In genomic region chr19:8919684-8920072, GRCm38 (mm10) we compare ENCODE assay signal across 8 mouse cellular contexts. TPM values are rescaled to one million over a fixed set of nuclear protein-coding genes. Genes with fewer than 3 reads are reported as not detected.
DNase-seq lines count a peak whose midpoint lies in the region; ATAC-seq and TF ChIP-seq lines count a peak whose summit lies in the region.

No protein-coding gene starts in this region.

- TF ChIP-seq CTCF in liver, embryonic 14.5 days (IDR thresholded peaks at IDR 0.05; ENCODE audit: low read depth), result no peak

- 76% methylated on average over 6 of the region's 6 CpGs for WGBS in forebrain, embryonic 14.5 days
- WGBS in liver, embryonic 14.5 days (ENCODE audit: insufficient replicate concordance), result 67% methylated on average over 6 of the region's 6 CpGs

- H3K4me3 ChIP-seq in erythroblast, embryonic 14.5 days (replicated peaks), result peak overlapping the region; percentile 95
- peak overlapping the region; percentile 84 for H3K4me3 ChIP-seq in forebrain, embryonic 14.5 days (ENCODE audit: low read depth, low read length)
- H3K4me3 ChIP-seq in liver, embryonic 14.5 days (ENCODE audit: insufficient read depth in 1 of 2, low read depth in 2 of 2, low read length in 2 of 2), result peak overlapping the region; percentile 85 to 94

- peak overlapping the region; percentile 69 for H3K4me2 ChIP-seq in forebrain, embryonic 14.5 days (ENCODE audit: low read length)
- H3K4me2 ChIP-seq in liver, embryonic 14.5 days (ENCODE audit: low read depth), result peak overlapping the region; percentile 98

- H3K27me3 ChIP-seq in erythroblast, embryonic 14.5 days (ENCODE audit: control insufficient read depth), result no peaks in the 10 kb centered on the region
- no peaks in the 10 kb centered on the region for H3K27me3 ChIP-seq in forebrain, embryonic 14.5 days (replicated peaks; ENCODE audit: control insufficient read depth, insufficient read depth, low read length)
- H3K27me3 ChIP-seq in liver, embryonic 14.5 days (ENCODE audit: control insufficient read depth, insufficient read depth, low read length), result no peaks in the 10 kb centered on the region

- H3K36me3 ChIP-seq in erythroblast, embryonic 14.5 days (ENCODE audit: control insufficient read depth), result peaks cover 53% of the 10 kb centered on the region
- H3K36me3 ChIP-seq in forebrain, embryonic 14.5 days (ENCODE audit: control insufficient read depth, insufficient read depth, low read length), result peaks cover 35% of the 10 kb centered on the region
- peaks cover 23% of the 10 kb centered on the region for H3K36me3 ChIP-seq in liver, embryonic 14.5 days (replicated peaks; ENCODE audit: control insufficient read depth, insufficient read depth, low read depth)

- H3K9ac ChIP-seq in forebrain, embryonic 14.5 days (ENCODE audit: low read length), result peak overlapping the region; percentile 88; the same call in 1 of the 2 replicates
- H3K9ac ChIP-seq in liver, embryonic 14.5 days (replicated peaks), result peak overlapping the region; percentile 75

- peaks cover 41% of the 10 kb centered on the region for H3K4me1 ChIP-seq in erythroblast, embryonic 14.5 days (ENCODE audit: control insufficient read depth)
- peaks cover 9% of the 10 kb centered on the region; the same call in 1 of the 2 replicates for H3K4me1 ChIP-seq in forebrain, embryonic 14.5 days (ENCODE audit: control insufficient read depth, insufficient read depth, low read length)
- H3K4me1 ChIP-seq in liver, embryonic 14.5 days (replicated peaks; ENCODE audit: control insufficient read depth in 2 of 2, insufficient read depth in 2 of 2, low read length in 1 of 2), result peaks cover 17 to 19% of the 10 kb centered on the region in 2 experiments

- peak; percentile 17 for DNase-seq in 3T3-L1 (ENCODE audit: low read depth, low spot score)
- DNase-seq in forebrain, embryonic 14.5 days (ENCODE audit: low spot score), result no peak
- no peak for DNase-seq in liver, embryonic 14.5 days (ENCODE audit: low read depth in 3 of 3, low spot score in 3 of 3)
- DNase-seq in frontal cortex, postnatal 36 days (ENCODE audit: low spot score in 2 of 2), result no peak
- no peak for DNase-seq in right cerebral cortex, postnatal 25 days
- no peak for DNase-seq in layer of hippocampus, postnatal 25 days (ENCODE audit: extremely low spot score in 1 of 2, low spot score in 1 of 2)

- 0 out of 2 replicates have a peak overlapping the region, but pooled peaks have one; percentile 77 for H3K27ac ChIP-seq in forebrain, embryonic 14.5 days (ENCODE audit: low read depth, low read length)
- peak overlapping the region; percentile 92 for H3K27ac ChIP-seq in liver, embryonic 14.5 days

- no peak for TF ChIP-seq EP300 in liver, embryonic 14.5 days (IDR thresholded peaks at IDR 0.05; ENCODE audit: low read depth)

- no peaks in the 10 kb centered on the region for H3K9me3 ChIP-seq in erythroblast, embryonic 14.5 days (ENCODE audit: control insufficient read depth, low read length)
- H3K9me3 ChIP-seq in forebrain, embryonic 14.5 days (replicated peaks; ENCODE audit: control insufficient read depth, low read length), result no peaks in the 10 kb centered on the region
- H3K9me3 ChIP-seq in liver, embryonic 14.5 days (ENCODE audit: control insufficient read depth, low read length), result no peaks in the 10 kb centered on the region

- no peak for ATAC-seq in erythroblast, adult 5-6 weeks (replicated peaks; ENCODE audit: low FRiP score, poor library complexity, severe bottlenecking)
- no peak for ATAC-seq in forebrain, embryonic 14.5 days
- no peak for ATAC-seq in liver, embryonic 14.5 days (ENCODE audit: insufficient read depth)

RNA-seq across cellular contexts. Expression of gene B3gat3, which starts 0.5 kb away (rescaled TPM):
- polyA plus RNA-seq in erythroblast, embryonic 14.5 days (2012), result 15.8 and 16.4 TPM in 2 replicates
- 12.5 and 14.2 TPM in 2 replicates for total RNA-seq in erythroblast, adult 5-6 weeks (2015; ENCODE audit: low replicate concordance)
- total RNA-seq in erythroblast, adult 5-6 weeks (2017; ENCODE audit: low replicate concordance), result 11.1 and 12.4 TPM in 2 replicates
- polyA plus RNA-seq in forebrain, embryonic 14.5 days (2014; fragmentation: Nextera tagmentation; extraction: Ambion mirVana), result 53.3 and 67.0 TPM in 2 replicates
- 23.1 and 26.6 TPM in 2 replicates for polyA plus RNA-seq in liver, embryonic 14.5 days (2012; rRNA removed)
- polyA plus RNA-seq in liver, embryonic 14.5 days (2014; fragmentation: Nextera tagmentation; extraction: Ambion mirVana), result 15.4 and 15.8 TPM in 2 replicates
- 100 to 1,000 TPM; 169 to 172 TPM for total RNA-seq in layer of hippocampus, postnatal 25 days (2021)

RNA-seq across cellular contexts. Expression of gene Rom1, which starts 9.5 kb away (rescaled TPM):
- 0.42 and 0.57 TPM in 2 replicates for polyA plus RNA-seq in erythroblast, embryonic 14.5 days (2012)
- 1.2 TPM in 1 of 2 replicates, not detected in the other for total RNA-seq in erythroblast, adult 5-6 weeks (2015; ENCODE audit: low replicate concordance)
- 1.7 and 3.0 TPM in 2 replicates for total RNA-seq in erythroblast, adult 5-6 weeks (2017; ENCODE audit: low replicate concordance)
- 0.93 and 0.99 TPM in 2 replicates for polyA plus RNA-seq in forebrain, embryonic 14.5 days (2014; fragmentation: Nextera tagmentation; extraction: Ambion mirVana)
- 2.6 and 2.8 TPM in 2 replicates for polyA plus RNA-seq in liver, embryonic 14.5 days (2012; rRNA removed)
- polyA plus RNA-seq in liver, embryonic 14.5 days (2014; fragmentation: Nextera tagmentation; extraction: Ambion mirVana), result 1.4 and 1.8 TPM in 2 replicates
- 1 to 10 TPM; 4.8 to 6.4 TPM for total RNA-seq in layer of hippocampus, postnatal 25 days (2021)

RNA-seq across cellular contexts. Expression of gene Eml3, which starts 9.7 kb away (rescaled TPM):
- 1.3 and 1.4 TPM in 2 replicates for polyA plus RNA-seq in erythroblast, embryonic 14.5 days (2012)
- total RNA-seq in erythroblast, adult 5-6 weeks (2015; ENCODE audit: low replicate concordance), result 1.7 and 4.8 TPM in 2 replicates
- total RNA-seq in erythroblast, adult 5-6 weeks (2017; ENCODE audit: low replicate concordance), result 6.3 and 8.3 TPM in 2 replicates
- polyA plus RNA-seq in forebrain, embryonic 14.5 days (2014; fragmentation: Nextera tagmentation; extraction: Ambion mirVana), result 4.1 and 5.4 TPM in 2 replicates
- 10.9 and 11.0 TPM in 2 replicates for polyA plus RNA-seq in liver, embryonic 14.5 days (2012; rRNA removed)
- 5.6 and 7.8 TPM in 2 replicates for polyA plus RNA-seq in liver, embryonic 14.5 days (2014; fragmentation: Nextera tagmentation; extraction: Ambion mirVana)
- 10 to 100 TPM in 1 of 2 experiments, 1 to 10 TPM in 1; 9.1 to 11.1 TPM for total RNA-seq in layer of hippocampus, postnatal 25 days (2021)

RNA-seq across cellular contexts. Expression of gene Ganab, which starts 21.8 kb away (rescaled TPM):
- 1.9 and 2.5 TPM in 2 replicates for polyA plus RNA-seq in erythroblast, embryonic 14.5 days (2012)
- total RNA-seq in erythroblast, adult 5-6 weeks (2015; ENCODE audit: low replicate concordance), result 12.7 and 20.9 TPM in 2 replicates
- 19.5 and 20.4 TPM in 2 replicates for total RNA-seq in erythroblast, adult 5-6 weeks (2017; ENCODE audit: low replicate concordance)
- 73.3 and 78.9 TPM in 2 replicates for polyA plus RNA-seq in forebrain, embryonic 14.5 days (2014; fragmentation: Nextera tagmentation; extraction: Ambion mirVana)
- 48.7 and 52.2 TPM in 2 replicates for polyA plus RNA-seq in liver, embryonic 14.5 days (2012; rRNA removed)
- 33.7 and 37.0 TPM in 2 replicates for polyA plus RNA-seq in liver, embryonic 14.5 days (2014; fragmentation: Nextera tagmentation; extraction: Ambion mirVana)
- total RNA-seq in layer of hippocampus, postnatal 25 days (2021), result 100 to 1,000 TPM; 116 to 122 TPM

RNA-seq across cellular contexts. Expression of gene Mta2, which starts 22.0 kb away (rescaled TPM):
- polyA plus RNA-seq in erythroblast, embryonic 14.5 days (2012), result 2.2 and 3.4 TPM in 2 replicates
- total RNA-seq in erythroblast, adult 5-6 weeks (2015; ENCODE audit: low replicate concordance), result 16.9 and 22.8 TPM in 2 replicates
- total RNA-seq in erythroblast, adult 5-6 weeks (2017; ENCODE audit: low replicate concordance), result 39.5 and 54.4 TPM in 2 replicates
- polyA plus RNA-seq in forebrain, embryonic 14.5 days (2014; fragmentation: Nextera tagmentation; extraction: Ambion mirVana), result 57.1 and 57.4 TPM in 2 replicates
- polyA plus RNA-seq in liver, embryonic 14.5 days (2012; rRNA removed), result 18.9 and 23.0 TPM in 2 replicates
- polyA plus RNA-seq in liver, embryonic 14.5 days (2014; fragmentation: Nextera tagmentation; extraction: Ambion mirVana), result 18.5 and 22.8 TPM in 2 replicates
- 10 to 100 TPM; 51.2 to 58.4 TPM for total RNA-seq in layer of hippocampus, postnatal 25 days (2021)
